Comparison of ENCODE assay signal across 9 mouse cellular contexts in genomic region chr2:165160466-165160865, GRCm38 (mm10).
DNase-seq lines count a peak whose midpoint lies in the region; ATAC-seq and TF ChIP-seq lines count a peak whose summit lies in the region.
"Had no signal": no experiment of that assay in that cellular context is flagged by ENCODE, and none has a peak within 500 bp of the region (broad histone marks: within the 10 kb centered on the region; RNA-seq: fewer than 3 reads in every experiment).

No protein-coding gene starts in this region.

- H3K4me2 ChIP-seq in embryonic facial prominence, embryonic 11.5 days (ENCODE audit: low read depth, low read length) = no peak overlapping the region
- H3K4me2 ChIP-seq in intestine, embryonic 16.5 days (ENCODE audit: low read depth, low read length) = no peak overlapping the region
- H3K4me2 ChIP-seq: heart, embryonic 15.5 days; stomach, embryonic 15.5 days had no signal

- TF ChIP-seq CTCF in lung, adult 2 months (IDR thresholded peaks at IDR 0.05; ENCODE audit: insufficient read depth, low read length) = no peak

- H3K4me1 ChIP-seq in lung, adult 2 months (ENCODE audit: control insufficient read depth, insufficient read depth, low read length) = no peaks in the 10 kb centered on the region
- no peaks in the 10 kb centered on the region; the same call in 1 of the 2 replicates for H3K4me1 ChIP-seq in embryonic facial prominence, embryonic 11.5 days (ENCODE audit: control insufficient read depth, insufficient read depth, low read length)
- H3K4me1 ChIP-seq in intestine, embryonic 16.5 days (ENCODE audit: control insufficient read depth, insufficient read depth, low read length) = no peaks in the 10 kb centered on the region
- H3K4me1 ChIP-seq: heart, embryonic 15.5 days; stomach, embryonic 15.5 days had no signal

- WGBS in lung, adult 2 months = 14% methylated on average over 5 of the region's 5 CpGs
- 13% methylated on average over 5 of the region's 5 CpGs for WGBS in embryonic facial prominence, embryonic 11.5 days
- WGBS in intestine, embryonic 16.5 days = 14% methylated on average over 5 of the region's 5 CpGs

- no peaks in the 10 kb centered on the region for H3K36me3 ChIP-seq in embryonic facial prominence, embryonic 11.5 days (replicated peaks; ENCODE audit: control insufficient read depth, insufficient read depth, low read depth, low read length)
- no peaks in the 10 kb centered on the region for H3K36me3 ChIP-seq in intestine, embryonic 16.5 days (ENCODE audit: control insufficient read depth, insufficient read depth, low read length)
- H3K36me3 ChIP-seq: heart, embryonic 15.5 days; stomach, embryonic 15.5 days had no signal

- no peak overlapping the region for H3K27ac ChIP-seq in embryonic facial prominence, embryonic 11.5 days (replicated peaks; ENCODE audit: low read depth, low read length)
- H3K27ac ChIP-seq in intestine, embryonic 16.5 days (ENCODE audit: low read length) = no peak overlapping the region
- H3K27ac ChIP-seq: heart, embryonic 15.5 days; stomach, embryonic 15.5 days had no signal

- no peak overlapping the region for H3K4me3 ChIP-seq in lung, adult 2 months (replicated peaks; ENCODE audit: extremely low read depth, low read depth, low read length)
- H3K4me3 ChIP-seq in embryonic facial prominence, embryonic 11.5 days (ENCODE audit: low read depth, low read length) = no peak overlapping the region
- no peak overlapping the region for H3K4me3 ChIP-seq in intestine, embryonic 16.5 days (ENCODE audit: low read length)
- H3K4me3 ChIP-seq: heart, embryonic 15.5 days; stomach, embryonic 15.5 days had no signal

- DNase-seq in lung, adult 2 months = peak; percentile 9
- no peak for DNase-seq in lung, postnatal 25 days (ENCODE audit: low spot score)
- peak; percentile 37 to 48 for DNase-seq in adrenal gland, adult 18-20 months (ENCODE audit: low spot score in 2 of 2)
- peak; percentile 86 for DNase-seq in embryonic facial prominence, embryonic 11.5 days (ENCODE audit: low spot score)
- DNase-seq in retina, embryonic 14.5 days (ENCODE audit: low spot score) = peak; percentile 74

- H3K9me3 ChIP-seq in embryonic facial prominence, embryonic 11.5 days (replicated peaks; ENCODE audit: control insufficient read depth, low read length) = no peaks in the 10 kb centered on the region
- H3K9me3 ChIP-seq in intestine, embryonic 16.5 days (ENCODE audit: control insufficient read depth, low read length) = no peaks in the 10 kb centered on the region
- H3K9me3 ChIP-seq: heart, embryonic 15.5 days; stomach, embryonic 15.5 days had no signal

- no peaks in the 10 kb centered on the region for H3K27me3 ChIP-seq in embryonic facial prominence, embryonic 11.5 days (ENCODE audit: control insufficient read depth, insufficient read depth, low read length)
- peaks cover 14% of the 10 kb centered on the region for H3K27me3 ChIP-seq in intestine, embryonic 16.5 days (replicated peaks; ENCODE audit: control insufficient read depth, insufficient read depth, low read length)

- H3K9ac ChIP-seq in embryonic facial prominence, embryonic 11.5 days (replicated peaks; ENCODE audit: low read length) = no peak overlapping the region
- H3K9ac ChIP-seq in intestine, embryonic 16.5 days (ENCODE audit: low read depth, low read length) = no peak overlapping the region
- H3K9ac ChIP-seq: heart, embryonic 15.5 days; stomach, embryonic 15.5 days had no signal

- no peak for ATAC-seq in embryonic facial prominence, embryonic 11.5 days (replicated peaks; ENCODE audit: insufficient number of reproducible peaks, low FRiP score, low TSS enrichment, low read depth)
- no peak for ATAC-seq in megakaryocyte progenitor cell, adult 5-6 weeks (replicated peaks; ENCODE audit: poor library complexity)
- no peak for ATAC-seq in intestine, embryonic 16.5 days

- TF ChIP-seq POLR2A in lung, adult 2 months (IDR thresholded peaks at IDR 0.05; ENCODE audit: borderline replicate concordance, extremely low read depth, low read depth, low read length) = no peak
